Mouse (Mus musculus) kidney, adult 9 months (tissue): ENCODE results near the gene Ovca2.
"Not testable (repeated sequence)": the region's sequence is repeated elsewhere in the genome, so short reads cannot be mapped to it uniquely, and the experiment has no call there.

Experiments
- DNase-seq: peaks from one replicate; pipeline ENCODE4 v3.0.0; 2022

The Ovca2 gene

GRCm38 (mm10) chr11:75194121-75194849 lies 15.7 kb upstream of the Ovca2 start:
- DNase-seq, result no peak

GRCm38 (mm10) chr11:75193256-75194071 lies 14.8 kb upstream of the Ovca2 start, which contains the start of gene Rtn4rl1:
TSS of gene Rtn4rl1 (plus strand) at chr11:75193783.
- peak; percentile 70 for DNase-seq

GRCm38 (mm10) chr11:75192336-75193214 lies 13.9 kb upstream of the Ovca2 start:
- peak; percentile 86 for DNase-seq

- no peak for DNase-seq
Measured at GRCm38 (mm10) chr11:75191841-75192240, 13.2 kb upstream of the Ovca2 start.

- DNase-seq, result no peak
Measured at GRCm38 (mm10) chr11:75190905-75191441, 12.3 kb upstream of the Ovca2 start, which contains the start of gene Dph1. TSS of gene Dph1 (minus strand) at chr11:75191241.

GRCm38 (mm10) chr11:75190371-75190724 lies 11.7 kb upstream of the Ovca2 start:
- DNase-seq, result peak; percentile 90

GRCm38 (mm10) chr11:75189713-75190370 lies 11.2 kb upstream of the Ovca2 start:
- DNase-seq, result no peak

GRCm38 (mm10) chr11:75184986-75185385 lies 6.4 kb upstream of the Ovca2 start:
- no peak for DNase-seq

GRCm38 (mm10) chr11:75184573-75184972 lies 5.9 kb upstream of the Ovca2 start:
- DNase-seq, result no peak

GRCm38 (mm10) chr11:75183917-75184570 lies 5.4 kb upstream of the Ovca2 start:
- DNase-seq, result no peak

GRCm38 (mm10) chr11:75178011-75178410 lies 624 bp downstream of the Ovca2 start:
- DNase-seq, result no peak

GRCm38 (mm10) chr11:75174574-75174973 lies 4.1 kb downstream of the Ovca2 start:
- not testable (repeated sequence) for DNase-seq

GRCm38 (mm10) chr11:75173799-75174165 lies 4.9 kb downstream of the Ovca2 start:
- DNase-seq, result no peak

GRCm38 (mm10) chr11:75173095-75173798 lies 5.4 kb downstream of the Ovca2 start:
- peak; percentile 83 for DNase-seq

- no peak for DNase-seq
Measured at GRCm38 (mm10) chr11:75172151-75173094, 6.2 kb downstream of the Ovca2 start.

GRCm38 (mm10) chr11:75171186-75171865 lies 7.3 kb downstream of the Ovca2 start:
- DNase-seq, result no peak

- DNase-seq, result peak; percentile 96
Measured at GRCm38 (mm10) chr11:75170136-75170751, 8.4 kb downstream of the Ovca2 start.

- no peak for DNase-seq
Measured at GRCm38 (mm10) chr11:75169405-75170080, 9.1 kb downstream of the Ovca2 start, which contains the start of gene Hic1. TSS of gene Hic1 (minus strand) at chr11:75169519.
